Mouse (Mus musculus) bone marrow macrophage, adult 2 months (primary cell): ENCODE data around the gene Pdgfb. TPM values are rescaled to one million over a fixed set of nuclear protein-coding genes. Genes with fewer than 3 reads are reported as not detected.

ENCODE experiments used
- H3K27ac ChIP-seq: 2 replicates; pipeline ENCODE4 v1.5.1; 2012; ENCODE audit warnings: low read depth, low read length; ENCODE audit not compliant: insufficient read depth
- H3K4me1 ChIP-seq: 2 replicates; pipeline ENCODE4 v1.6.1; 2012; ENCODE audit warnings: low read length; ENCODE audit not compliant: control insufficient read depth, insufficient read depth
- H3K4me3 ChIP-seq: 2 replicates; pipeline ENCODE4 v1.5.1; 2012; ENCODE audit warnings: mild to moderate bottlenecking, low read length, moderate library complexity; ENCODE audit not compliant: insufficient read depth
- CTCF ChIP-seq: IDR thresholded peaks from 2 replicates; pipeline ENCODE4 v1.5.1; 2012; ENCODE audit warnings: low read depth, mild to moderate bottlenecking, low read length, moderate library complexity
- POLR2A ChIP-seq: IDR thresholded peaks from 2 replicates; pipeline ENCODE4 v1.6.1; 2012; ENCODE audit warnings: mild to moderate bottlenecking, low read depth, low read length, borderline replicate concordance
- polyA plus RNA-seq: library from polyadenylated mRNA; stranded (reverse); fragments of >200 nt; gene quantifications from 2 replicates; pipeline ENCODE4 v1.2.4, GENCODE M21; 2012; ENCODE audit not compliant: missing spikeins, insufficient read depth, insufficient read length

The Pdgfb gene
- polyA plus RNA-seq, 1 experiment, result 52.2 TPM

- Histone ChIP-seq H3K27ac (no peak overlapping the region), H3K4me1 (peaks cover 14% of the 10 kb centered on the region), H3K4me3 (peak overlapping the region; percentile 61)
- no peak for TF ChIP-seq CTCF
- TF ChIP-seq POLR2A, result no peak
These were observed 2.8 kb downstream of the Pdgfb start for GRCm38 (mm10) chr15:80011778-80012526.

GRCm38 (mm10) chr15:80011194-80011593 is 3.6 kb downstream of the Pdgfb start:
- Histone ChIP-seq H3K4me3 (no peak overlapping the region), H3K4me1 (peaks cover 20% of the 10 kb centered on the region), H3K27ac (no peak overlapping the region)
- TF ChIP-seq CTCF, result no peak
- TF ChIP-seq POLR2A, result no peak

- Histone ChIP-seq H3K4me1 (peaks cover 25% of the 10 kb centered on the region), H3K4me3 (no peak overlapping the region), H3K27ac (no peak overlapping the region)
- TF ChIP-seq CTCF (no peak), POLR2A (no peak)
These were observed 4.6 kb downstream of the Pdgfb start for GRCm38 (mm10) chr15:80010182-80010558.

- Histone ChIP-seq H3K4me3 (no peak overlapping the region), H3K27ac (no peak overlapping the region), H3K4me1 (peaks cover 22% of the 10 kb centered on the region)
- no peak for TF ChIP-seq POLR2A
These were observed 5.2 kb downstream of the Pdgfb start for GRCm38 (mm10) chr15:80009421-80010181.

GRCm38 (mm10) chr15:80008461-80008860 is 6.3 kb downstream of the Pdgfb start:
- TF ChIP-seq CTCF, result no peak
- no peak for TF ChIP-seq POLR2A
- no peak overlapping the region for H3K27ac ChIP-seq
- H3K4me3 ChIP-seq, result no peak overlapping the region
- H3K4me1 ChIP-seq, result peaks cover 22% of the 10 kb centered on the region

- peaks cover 17% of the 10 kb centered on the region for H3K4me1 ChIP-seq
- TF ChIP-seq CTCF (no peak), POLR2A (no peak)
- H3K27ac ChIP-seq, result no peak overlapping the region
- H3K4me3 ChIP-seq, result no peak overlapping the region
These were observed 8.6 kb downstream of the Pdgfb start for GRCm38 (mm10) chr15:80006156-80006555.

GRCm38 (mm10) chr15:80005436-80005835 is 9.3 kb downstream of the Pdgfb start:
- H3K4me1 ChIP-seq, result peaks cover 16% of the 10 kb centered on the region
- no peak overlapping the region for H3K4me3 ChIP-seq
- H3K27ac ChIP-seq, result no peak overlapping the region
- TF ChIP-seq CTCF (no peak), POLR2A (no peak)

GRCm38 (mm10) chr15:80004644-80005340 is 10.0 kb downstream of the Pdgfb start:
- Histone ChIP-seq H3K27ac (no peak overlapping the region), H3K4me3 (no peak overlapping the region), H3K4me1 (peaks cover 16% of the 10 kb centered on the region)
- TF ChIP-seq POLR2A, result no peak
- TF ChIP-seq CTCF, result no peak

GRCm38 (mm10) chr15:80003581-80003980 is 11.2 kb downstream of the Pdgfb start:
- Histone ChIP-seq H3K4me1 (peaks cover 16% of the 10 kb centered on the region), H3K4me3 (no peak overlapping the region), H3K27ac (no peak overlapping the region)
- TF ChIP-seq POLR2A, result no peak

GRCm38 (mm10) chr15:80001601-80002000 is 13.2 kb downstream of the Pdgfb start:
- TF ChIP-seq CTCF (no peak), POLR2A (no peak)
- Histone ChIP-seq H3K27ac (no peak overlapping the region), H3K4me1 (peaks cover 14% of the 10 kb centered on the region), H3K4me3 (no peak overlapping the region)

- TF ChIP-seq POLR2A (no peak), CTCF (no peak)
- Histone ChIP-seq H3K27ac (no peak overlapping the region), H3K4me1 (peaks cover 5% of the 10 kb centered on the region), H3K4me3 (no peak overlapping the region)
These were observed 14.1 kb downstream of the Pdgfb start for GRCm38 (mm10) chr15:80000694-80001093.
